Mouse (Mus musculus) left cerebral cortex, postnatal 36 days (tissue): ENCODE data around the gene Gabrr1. TPM values are rescaled to one million over a fixed set of nuclear protein-coding genes. Genes with fewer than 3 reads are reported as not detected.

Experiments used
- DNase-seq, 2 experiments: peaks; one replicate each; pipeline ENCODE4 v3.0.0; 2021 to 2022; ENCODE audit warnings: low spot score in 2 of 2, mixed read lengths in 1 of 2
- intact Hi-C: fragments of 180-260 bp; cut with DNase I; formaldehyde crosslinking; loops from one replicate; pipeline ENCODE4 v1.15.1; 2025
- total RNA-seq, 2 experiments: library from RNA; stranded (reverse); gene quantifications; 2 replicates each; pipeline ENCODE4 v1.2.3; 2021

Gene Gabrr1
- total RNA-seq, 2 experiments from 2014 or later, result 0.27 TPM; not detected in 1

- DNase-seq, result no peak
- intact Hi-C loops, result no loop called here
Observed at GRCm38 (mm10) chr4:33198117-33198516, 65.8 kb downstream of the Gabrr1 start.

GRCm38 (mm10) chr4:33204682-33205081, 72.4 kb downstream of the Gabrr1 start:
- DNase-seq, result peak; percentile 23 to 33
- intact Hi-C loops, result loop anchor here (5.0 kb wide), 3 partner anchors 43 to 88 kb away; partner anchors contain the start of gene Pnrc1

GRCm38 (mm10) chr4:33207551-33207950, 75.2 kb downstream of the Gabrr1 start:
- DNase-seq, result no peak
- intact Hi-C loops, result loop anchor here (5.0 kb wide), 3 partner anchors 40 to 85 kb away; partner anchors contain the start of gene Pnrc1

GRCm38 (mm10) chr4:33208881-33209841, 76.8 kb downstream of the Gabrr1 start, which contains the start of gene Srsf12:
TSS of gene Srsf12 (plus strand) at chr4:33208991.
- intact Hi-C loops, result loop anchor here (5.0 kb wide), 3 partner anchors 38 to 83 kb away; partner anchors contain the start of gene Pnrc1
- peak; percentile 53 to 59 for DNase-seq

Other genes starting within 250 kb of the Gabrr1 start
- gene Ankrd6, start 181.7 kb upstream of the Gabrr1 start, total RNA-seq, result 10 to 100 TPM; 41.9 to 56.6 TPM
- 10 to 100 TPM; 83.2 to 90.1 TPM for gene Rragd, start 149.5 kb upstream of the Gabrr1 start, total RNA-seq
- 100 to 1,000 TPM; 102 to 110 TPM for gene Ube2j1, start 101.1 kb upstream of the Gabrr1 start, total RNA-seq
- gene Gabrr2, start 69.5 kb upstream of the Gabrr1 start, total RNA-seq, result under 1 TPM; 0.57 to 0.64 TPM
- 1 to 10 TPM; 5.8 to 6.1 TPM for gene Pm20d2, start 57.2 kb downstream of the Gabrr1 start, total RNA-seq
- 10 to 100 TPM; 23.6 to 26.8 TPM for gene Srsf12, start 76.5 kb downstream of the Gabrr1 start, total RNA-seq
- 100 to 1,000 TPM; 141 to 143 TPM for gene Pnrc1, start 157.6 kb downstream of the Gabrr1 start, total RNA-seq
- gene Rngtt, start 177.8 kb downstream of the Gabrr1 start, total RNA-seq, result 10 to 100 TPM; 21.8 to 29.0 TPM